Mouse (Mus musculus) heart, adult 2 months (tissue): Measurements from ENCODE around the gene U2af1l4. TPM values are rescaled to one million over a fixed set of nuclear protein-coding genes. Genes with fewer than 3 reads are reported as not detected.

Source experiments
- DNase-seq, 2 experiments: peaks; one replicate each; pipeline ENCODE4 v3.0.0; 2021
- H3K27ac ChIP-seq: fragments of 200-600 bp; 2 replicates; pipeline ENCODE4 v1.8.1; 2022
- H3K27me3 ChIP-seq: fragments of 200-500 bp; 2 replicates; pipeline ENCODE4 v1.6.1; 2012; ENCODE audit warnings: mild to moderate bottlenecking, low read length, inconsistent platforms, mixed read lengths; ENCODE audit not compliant: control insufficient read depth, insufficient read depth
- H3K36me3 ChIP-seq: fragments of 200-500 bp; 2 replicates; pipeline ENCODE4 v1.6.1; 2012; ENCODE audit warnings: low read length, inconsistent platforms; ENCODE audit not compliant: control insufficient read depth, insufficient read depth
- H3K4me1 ChIP-seq: fragments of 200-500 bp; 2 replicates; pipeline ENCODE4 v1.6.1; 2011; ENCODE audit warnings: low read length; ENCODE audit not compliant: control insufficient read depth, insufficient read depth
- H3K4me3 ChIP-seq: fragments of 200-600 bp; 2 replicates; pipeline ENCODE4 v1.8.1; 2022
- H3K79me2 ChIP-seq: fragments of 200-500 bp; replicated peaks from 2 replicates; pipeline ENCODE4 v1.6.1; 2012; ENCODE audit warnings: mild to moderate bottlenecking, inconsistent platforms, low read length, moderate library complexity, mixed read lengths; ENCODE audit not compliant: control insufficient read depth, insufficient read depth
- H3K9ac ChIP-seq: fragments of 200-500 bp; 2 replicates; pipeline ENCODE4 v1.6.1; 2012; ENCODE audit warnings: low read depth, mild to moderate bottlenecking, control low read depth, inconsistent platforms, low read length, mixed read lengths
- CTCF ChIP-seq: fragments of 200-600 bp; IDR thresholded peaks from 2 replicates; pipeline ENCODE4 v1.8.1; 2022; ENCODE audit warnings: antibody characterized with exemption, mild to moderate bottlenecking, moderate library complexity
- EP300 ChIP-seq: fragments of 200-500 bp; IDR thresholded peaks from 2 replicates; pipeline ENCODE4 v1.6.1; 2011; ENCODE audit warnings: low read depth, low read length, control low read depth; ENCODE audit not compliant: insufficient read depth
- POLR2A ChIP-seq: fragments of 200-500 bp; IDR thresholded peaks from 2 replicates; pipeline ENCODE4 v1.6.1; 2011; ENCODE audit warnings: mild to moderate bottlenecking, low read depth, low read length, control low read depth; ENCODE audit not compliant: insufficient read depth
- WGBS: fragments of 180-500 bp; shearing (Covaris S2); methylation state at CpG from one replicate; pipeline ENCODE4 v1.1.7; 2018; 5-methylcytosine and 5-hydroxymethylcytosine counted together
- intact Hi-C: fragments of 180-260 bp; cut with DNase I; formaldehyde crosslinking; loops from one replicate; pipeline ENCODE4 v1.15.1; 2025
- polyA plus RNA-seq: library from polyadenylated mRNA; depleted of rRNA; stranded (reverse); fragments of >200 nt; gene quantifications from 2 replicates; pipeline ENCODE4 v1.2.3, GENCODE M21; 2012
- total RNA-seq, 2 experiments: library from RNA; stranded (reverse); gene quantifications; 2 replicates each; pipeline ENCODE4 v1.2.3; 2021

U2af1l4 gene
- total and polyA plus RNA-seq, 3 experiments: 56.0 to 67.9 (median 61.3) TPM

- intact Hi-C loops: loop anchor here (10.0 kb wide), 1 partner anchor 359 kb away; the partner anchor contains the start of gene Usf2
- H3K4me1 ChIP-seq: no peaks in the 10 kb centered on the region
- H3K27me3 ChIP-seq: no peaks in the 10 kb centered on the region
- H3K36me3 ChIP-seq: no peaks in the 10 kb centered on the region
- no peak for TF ChIP-seq EP300
- TF ChIP-seq POLR2A: no peak
- TF ChIP-seq CTCF: no peak
- no peak overlapping the region for H3K27ac ChIP-seq
- H3K4me3 ChIP-seq: no peak overlapping the region
- DNase-seq: no peak
- 69% methylated on average over 5 of the region's 5 CpGs for WGBS
- no peaks in the 10 kb centered on the region for H3K79me2 ChIP-seq
- H3K9ac ChIP-seq: no peak overlapping the region
These were observed 33.0 kb downstream of the U2af1l4 start for GRCm38 (mm10) chr7:30596093-30596492.

- 60% methylated on average over 5 of the region's 5 CpGs for WGBS
- no peaks in the 10 kb centered on the region for H3K27me3 ChIP-seq
- no peak overlapping the region for H3K27ac ChIP-seq
- H3K4me3 ChIP-seq: no peak overlapping the region
- no peaks in the 10 kb centered on the region for H3K4me1 ChIP-seq
- no peaks in the 10 kb centered on the region for H3K79me2 ChIP-seq
- intact Hi-C loops: loop anchor here (10.0 kb wide), 1 partner anchor 358 kb away; the partner anchor contains the start of gene Usf2
- no peak for DNase-seq
- H3K9ac ChIP-seq: no peak overlapping the region
- no peaks in the 10 kb centered on the region for H3K36me3 ChIP-seq
- TF ChIP-seq CTCF (no peak), POLR2A (no peak)
These were observed 33.7 kb downstream of the U2af1l4 start for GRCm38 (mm10) chr7:30596811-30597210.

DNA sequence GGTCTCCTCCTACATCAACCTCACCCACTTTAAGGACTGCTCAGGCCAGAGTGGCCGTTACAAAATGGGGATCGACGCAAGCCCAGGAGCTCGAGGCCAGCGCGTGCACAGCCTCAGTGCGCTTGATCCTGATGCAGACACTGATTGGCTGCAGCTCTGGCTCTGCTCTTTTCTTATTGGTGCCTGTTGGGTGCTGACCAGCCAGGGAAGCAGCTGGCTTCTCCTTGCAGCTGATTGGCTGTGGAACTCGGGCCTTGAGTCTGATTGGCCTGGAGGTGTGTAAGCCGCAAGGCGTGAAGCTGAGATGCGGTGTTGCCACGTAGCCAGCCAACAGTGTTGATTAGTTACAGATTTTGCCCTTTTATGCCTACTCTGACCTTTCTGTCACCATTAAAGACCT, 35.7 kb downstream of the U2af1l4 start, which contains the start of gene Zbtb32:
Gene Zbtb32, minus strand, starts transcription at position 124 of the 400 bp plus-strand sequence.
- intact Hi-C loops: loop anchor here (10.0 kb wide), 1 partner anchor 356 kb away; the partner anchor contains the start of gene Usf2
- DNase-seq: no peak
- Histone ChIP-seq H3K4me1 (no peaks in the 10 kb centered on the region), H3K4me3 (no peak within 1 kb of the TSS), H3K9ac (no peak within 1 kb of the TSS), H3K79me2 (no peaks in the 10 kb centered on the region), H3K27ac (no peak within 1 kb of the TSS), H3K36me3 (no peaks in the 10 kb centered on the region), H3K27me3 (no peaks in the 10 kb centered on the region)
- 91% methylated on average over 12 of the region's 12 CpGs for WGBS
- TF ChIP-seq EP300: no peak
- TF ChIP-seq POLR2A: no peak
- no peak for TF ChIP-seq CTCF

GRCm38 (mm10) chr7:30599933-30600353, 36.8 kb downstream of the U2af1l4 start:
- no peak overlapping the region for H3K9ac ChIP-seq
- under 1% methylated on average over 16 of the region's 16 CpGs for WGBS
- no peak overlapping the region for H3K27ac ChIP-seq
- H3K79me2 ChIP-seq: no peaks in the 10 kb centered on the region
- peak; percentile 73 to 88 for DNase-seq
- no peaks in the 10 kb centered on the region for H3K4me1 ChIP-seq
- H3K4me3 ChIP-seq: no peak overlapping the region
- no peaks in the 10 kb centered on the region for H3K27me3 ChIP-seq
- no peaks in the 10 kb centered on the region for H3K36me3 ChIP-seq
- intact Hi-C loops: loop anchor here (10.0 kb wide), 1 partner anchor 355 kb away; the partner anchor contains the start of gene Usf2
- TF ChIP-seq CTCF: no peak
- TF ChIP-seq EP300: no peak
- TF ChIP-seq POLR2A: no peak

GRCm38 (mm10) chr7:30600651-30601050, 37.5 kb downstream of the U2af1l4 start:
- no peaks in the 10 kb centered on the region for H3K4me1 ChIP-seq
- no peak for TF ChIP-seq CTCF
- H3K27ac ChIP-seq: no peak overlapping the region
- no peak for DNase-seq
- intact Hi-C loops: no loop called here
- no peaks in the 10 kb centered on the region for H3K27me3 ChIP-seq
- H3K36me3 ChIP-seq: no peaks in the 10 kb centered on the region
- no peaks in the 10 kb centered on the region for H3K79me2 ChIP-seq
- H3K9ac ChIP-seq: no peak overlapping the region
- 65% methylated on average over 7 of the region's 7 CpGs for WGBS
- no peak overlapping the region for H3K4me3 ChIP-seq

DNA sequence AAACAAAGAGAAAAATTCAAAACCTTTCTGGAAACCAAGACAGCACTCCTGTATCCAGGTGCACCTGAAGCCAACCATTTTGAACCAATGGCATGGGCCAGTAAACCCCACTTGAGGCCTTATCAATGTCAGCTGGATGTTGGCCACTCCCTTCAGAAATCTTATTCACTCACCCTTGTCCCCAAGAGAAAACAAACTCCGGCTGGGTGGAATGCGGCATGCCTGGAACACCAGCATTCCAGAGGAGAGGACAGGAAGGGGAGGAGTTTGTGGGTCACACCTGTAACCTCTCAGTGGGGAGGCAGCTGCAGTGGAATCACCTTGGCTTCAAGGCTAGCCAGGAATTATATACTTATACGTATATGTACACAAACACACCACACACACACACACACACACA, 39.5 kb downstream of the U2af1l4 start:
- Histone ChIP-seq H3K27ac (no peak overlapping the region), H3K79me2 (no peaks in the 10 kb centered on the region), H3K36me3 (no peaks in the 10 kb centered on the region), H3K4me3 (no peak overlapping the region), H3K9ac (no peak overlapping the region), H3K4me1 (no peaks in the 10 kb centered on the region), H3K27me3 (no peaks in the 10 kb centered on the region)
- WGBS: 32% methylated on average over 3 of the region's 3 CpGs
- no peak for DNase-seq
- TF ChIP-seq POLR2A (no peak), CTCF (no peak), EP300 (no peak)
- intact Hi-C loops: no loop called here
